Mouse (Mus musculus) midbrain, postnatal 0 days (tissue): Measurements from ENCODE around the gene Xpot. TPM values are rescaled to one million over a fixed set of nuclear protein-coding genes. Genes with fewer than 3 reads are reported as not detected.

Source experiments
- ATAC-seq: fragments of 200-750 bp; cut with Nextera tagmentation; 2 replicates; pipeline ENCODE4 v1.8.0; 2017; ENCODE audit warnings: moderate number of reproducible peaks, mild to moderate bottlenecking, moderate TSS enrichment, moderate library complexity; ENCODE audit not compliant: low FRiP score
- DNase-seq: peaks from one replicate; pipeline ENCODE4 v3.0.0-alpha.2; 2015; ENCODE audit warnings: low spot score
- H3K27ac ChIP-seq: fragments of 300-500 bp; sonication (generic); 2 replicates; pipeline ENCODE4 v1.5.1; 2014; ENCODE audit warnings: low read depth, mild to moderate bottlenecking, low read length, mixed read lengths
- H3K27me3 ChIP-seq: fragments of 300-500 bp; sonication (generic); 2 replicates; pipeline ENCODE4 v1.6.1; 2014; ENCODE audit warnings: low read length, control low read depth, mixed read lengths; ENCODE audit not compliant: insufficient read depth
- H3K36me3 ChIP-seq: fragments of 300-500 bp; sonication (generic); 2 replicates; pipeline ENCODE4 v1.6.1; 2014; ENCODE audit warnings: low read length, control low read depth, mixed read lengths; ENCODE audit not compliant: insufficient read depth
- H3K4me1 ChIP-seq: fragments of 300-500 bp; sonication (generic); 2 replicates; pipeline ENCODE4 v1.6.1; 2014; ENCODE audit warnings: mild to moderate bottlenecking, control low read depth, antibody characterized with exemption, low read length, mixed read lengths; ENCODE audit not compliant: insufficient read depth
- H3K4me2 ChIP-seq: fragments of 300-500 bp; sonication (generic); 2 replicates; pipeline ENCODE4 v1.6.1; 2014; ENCODE audit warnings: low read depth, mild to moderate bottlenecking, low read length, mixed read lengths; ENCODE audit not compliant: poor library complexity, severe bottlenecking
- H3K4me3 ChIP-seq: fragments of 300-500 bp; sonication (generic); 2 replicates; pipeline ENCODE4 v1.5.1; 2014; ENCODE audit warnings: low read depth, mild to moderate bottlenecking, low read length, moderate library complexity
- H3K9ac ChIP-seq: fragments of 300-500 bp; sonication (generic); replicated peaks from 2 replicates; pipeline ENCODE4 v1.6.1; 2014; ENCODE audit warnings: mild to moderate bottlenecking, low read length, moderate library complexity, mixed read lengths; ENCODE audit not compliant: poor library complexity, severe bottlenecking
- H3K9me3 ChIP-seq: fragments of 300-500 bp; sonication (generic); 2 replicates; pipeline ENCODE4 v1.6.1; 2016; ENCODE audit warnings: low read length, control low read depth
- CTCF ChIP-seq: IDR thresholded peaks from 2 replicates; pipeline ENCODE4 v1.5.1; 2016; ENCODE audit warnings: antibody characterized with exemption, mild to moderate bottlenecking
- WGBS: fragments of 180-500 bp; shearing (Covaris S2); extraction: QIAGEN DNeasy Blood & Tissue Kit; methylation state at CpG from one replicate; pipeline ENCODE4 v1.1.7; 2014; 5-methylcytosine and 5-hydroxymethylcytosine counted together
- polyA plus RNA-seq: library from polyadenylated mRNA; unstranded; fragments of >200 nt; fragmentation: Nextera tagmentation; extraction: Ambion mirVana; gene quantifications from 2 replicates; pipeline ENCODE4 v1.2.1, GENCODE M21; 2015
- total RNA-seq: library from RNA; depleted of rRNA; stranded (reverse); fragments of >200 nt; gene quantifications from 2 replicates; pipeline ENCODE4 v1.2.3, GENCODE M21; 2014

Xpot gene
- total and polyA plus RNA-seq, 2 experiments from 2014 or later: 26.6 to 111 TPM

DNA sequence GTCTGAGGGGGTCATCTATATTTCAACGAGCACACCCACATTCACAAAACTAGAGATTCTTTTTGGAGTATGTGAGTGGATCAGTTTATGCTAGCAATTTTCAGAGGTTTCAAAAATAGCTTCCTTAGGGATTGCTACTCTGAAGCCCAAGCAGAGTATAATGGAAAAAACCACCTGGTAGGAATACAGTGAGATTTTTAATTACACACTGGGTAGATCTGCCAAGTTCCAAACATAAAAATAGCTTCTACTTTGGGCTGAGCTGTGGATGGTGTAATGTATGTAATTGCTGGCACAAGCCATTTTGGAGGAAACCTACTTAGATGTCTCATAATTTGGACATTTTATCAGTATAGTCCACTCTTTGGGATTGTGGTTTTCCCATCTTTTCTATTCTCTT is 26.9 kb upstream of the Xpot start:
- Histone ChIP-seq H3K27me3 (no peaks in the 10 kb centered on the region), H3K4me3 (no peak overlapping the region), H3K9me3 (no peaks in the 10 kb centered on the region), H3K9ac (no peak overlapping the region), H3K4me2 (no peak overlapping the region), H3K36me3 (no peaks in the 10 kb centered on the region), H3K4me1 (no peaks in the 10 kb centered on the region), H3K27ac (no peak overlapping the region)
- ATAC-seq (no peak), DNase-seq (no peak)
- no peak for TF ChIP-seq CTCF
- WGBS: 84% methylated on average over 1 of the region's 1 CpGs

DNA sequence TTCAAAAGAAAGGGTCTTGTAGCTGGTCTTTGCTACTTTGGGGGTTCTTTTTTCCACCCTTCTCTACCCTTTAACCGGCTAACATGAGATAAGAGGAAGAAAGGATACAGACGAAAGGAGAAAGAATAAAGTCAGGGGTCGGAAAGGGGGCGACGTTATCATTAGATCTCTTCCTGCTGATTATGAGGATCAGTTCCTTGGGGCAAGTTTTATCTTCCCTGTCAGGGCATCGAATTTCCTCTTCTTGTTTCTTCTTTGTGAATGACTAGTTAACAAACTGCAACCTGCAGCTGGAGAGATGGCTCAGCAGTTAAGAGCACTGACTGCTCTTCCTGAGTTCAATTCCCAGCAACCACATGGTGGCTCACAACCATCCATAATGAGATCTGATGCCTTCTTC is 20.2 kb upstream of the Xpot start:
- Histone ChIP-seq H3K9ac (no peak overlapping the region), H3K27ac (no peak overlapping the region), H3K36me3 (no peaks in the 10 kb centered on the region), H3K4me2 (no peak overlapping the region), H3K9me3 (no peaks in the 10 kb centered on the region), H3K4me1 (peaks cover 7% of the 10 kb centered on the region), H3K4me3 (no peak overlapping the region), H3K27me3 (peaks cover 18% of the 10 kb centered on the region)
- TF ChIP-seq CTCF: no peak
- ATAC-seq (no peak), DNase-seq (no peak)
- 78% methylated on average over 6 of the region's 6 CpGs for WGBS

GRCm38 (mm10) chr10:121642054-121642947 is 16.2 kb upstream of the Xpot start:
- Histone ChIP-seq H3K9ac (peak overlapping the region; percentile 48; the same call in 1 of the 2 replicates), H3K36me3 (no peaks in the 10 kb centered on the region), H3K4me3 (peak overlapping the region; percentile 50), H3K27me3 (peaks cover 21% of the 10 kb centered on the region), H3K27ac (no peak overlapping the region), H3K9me3 (no peaks in the 10 kb centered on the region), H3K4me1 (peaks cover 9% of the 10 kb centered on the region), H3K4me2 (peak overlapping the region; percentile 98)
- TF ChIP-seq CTCF: no peak
- no peak for ATAC-seq
- no peak for DNase-seq
- 5% methylated on average over 28 of the region's 28 CpGs for WGBS

GRCm38 (mm10) chr10:121641272-121642053 is 15.3 kb upstream of the Xpot start, which contains the start of gene D930020B18Rik:
Gene D930020B18Rik, plus strand, starts transcription at chr10:121641588.
- under 1% methylated on average over 68 of the region's 69 CpGs for WGBS
- no peak for DNase-seq

DNA sequence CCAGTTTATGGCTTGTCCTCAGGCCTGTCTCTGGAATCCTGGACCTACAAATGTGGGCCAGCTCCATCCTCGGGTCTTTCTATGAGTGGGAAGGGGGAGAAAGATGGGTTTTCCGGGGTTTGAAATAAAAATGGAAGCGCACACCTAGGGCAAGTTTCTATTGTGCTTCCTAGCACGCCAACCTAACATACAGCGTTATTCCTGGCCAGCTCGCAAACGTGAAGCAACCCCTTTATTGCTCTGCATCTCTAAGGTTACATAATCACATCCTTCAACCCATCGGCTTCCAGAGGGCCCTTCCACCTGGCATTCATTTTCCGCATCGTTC is 14.8 kb upstream of the Xpot start:
- H3K4me3 ChIP-seq: peak overlapping the region; percentile 50
- peaks cover 9% of the 10 kb centered on the region for H3K4me1 ChIP-seq
- no peak overlapping the region for H3K27ac ChIP-seq
- no peak overlapping the region for H3K9ac ChIP-seq
- no peaks in the 10 kb centered on the region for H3K9me3 ChIP-seq
- ATAC-seq (no peak), DNase-seq (no peak)
- peak overlapping the region; percentile 98 for H3K4me2 ChIP-seq
- no peak for TF ChIP-seq CTCF
- H3K36me3 ChIP-seq: no peaks in the 10 kb centered on the region
- H3K27me3 ChIP-seq: peaks cover 21% of the 10 kb centered on the region
- WGBS: 14% methylated on average over 10 of the region's 10 CpGs

More at GRCm38 (mm10) chr10:121641272-121642053, 15.3 kb upstream of the Xpot start, which contains the start of gene D930020B18Rik:
- Histone ChIP-seq H3K4me3 (peak within 1 kb of the TSS; percentile 50), H3K4me2 (peak within 1 kb of the TSS; percentile 98), H3K27ac (no peak within 1 kb of the TSS), H3K4me1 (peaks cover 9% of the 10 kb centered on the region), H3K27me3 (peaks cover 21% of the 10 kb centered on the region), H3K36me3 (no peaks in the 10 kb centered on the region), H3K9ac (peak within 1 kb of the TSS; percentile 48; the same call in 1 of the 2 replicates), H3K9me3 (no peaks in the 10 kb centered on the region)
- ATAC-seq: peak; percentile 31; the same call in 1 of the 2 replicates
- no peak for TF ChIP-seq CTCF
